Mouse (Mus musculus): ENCODE measurements around the gene Bmpr1b.

The Bmpr1b gene

GRCm38 (mm10) chr3:141984548-141984947, 184.7 kb downstream of the Bmpr1b start:
- no peak for DNase-seq

GRCm38 (mm10) chr3:141981613-141982432, 187.4 kb downstream of the Bmpr1b start:
- DNase-seq: no peak

GRCm38 (mm10) chr3:141966244-141966643, 203.0 kb downstream of the Bmpr1b start:
- DNase-seq: no peak

- DNase-seq: no peak
Measured at GRCm38 (mm10) chr3:141952931-141953330, 216.3 kb downstream of the Bmpr1b start.

- DNase-seq: no peak
Measured at GRCm38 (mm10) chr3:141950642-141951041, 218.6 kb downstream of the Bmpr1b start.

- DNase-seq: no peak
Measured at GRCm38 (mm10) chr3:141948506-141948905, 220.7 kb downstream of the Bmpr1b start.

- no peak for DNase-seq
Measured at GRCm38 (mm10) chr3:141948096-141948495, 221.1 kb downstream of the Bmpr1b start.

- DNase-seq: no peak
Measured at GRCm38 (mm10) chr3:141946846-141947245, 222.4 kb downstream of the Bmpr1b start.

GRCm38 (mm10) chr3:141943317-141943742, 225.9 kb downstream of the Bmpr1b start:
- DNase-seq: no peak

- DNase-seq: no peak
Measured at GRCm38 (mm10) chr3:141940207-141940606, 229.0 kb downstream of the Bmpr1b start.

- no peak for DNase-seq
Measured at GRCm38 (mm10) chr3:141936594-141937272, 232.5 kb downstream of the Bmpr1b start.

GRCm38 (mm10) chr3:141932956-141933355, 236.3 kb downstream of the Bmpr1b start:
- peak; percentile 6 for DNase-seq

GRCm38 (mm10) chr3:141931372-141932092, 237.7 kb downstream of the Bmpr1b start:
- no peak for DNase-seq

GRCm38 (mm10) chr3:141923442-141923841, 245.8 kb downstream of the Bmpr1b start:
- DNase-seq: no peak

GRCm38 (mm10) chr3:141921161-141921560, 248.1 kb downstream of the Bmpr1b start:
- DNase-seq: no peak

- DNase-seq: no peak
Measured at GRCm38 (mm10) chr3:141919661-141920060, 249.6 kb downstream of the Bmpr1b start.

GRCm38 (mm10) chr3:141917166-141917565, 252.1 kb downstream of the Bmpr1b start:
- no peak for DNase-seq

- DNase-seq: no peak
Measured at GRCm38 (mm10) chr3:141915995-141916394, 253.2 kb downstream of the Bmpr1b start.

GRCm38 (mm10) chr3:141914588-141914987, 254.6 kb downstream of the Bmpr1b start:
- no peak for DNase-seq

- DNase-seq: no peak
Measured at GRCm38 (mm10) chr3:141909136-141909535, 260.1 kb downstream of the Bmpr1b start.

- DNase-seq: no peak
Measured at GRCm38 (mm10) chr3:141905903-141906623, 263.2 kb downstream of the Bmpr1b start.

- DNase-seq: no peak
Measured at GRCm38 (mm10) chr3:141900361-141900760, 268.9 kb downstream of the Bmpr1b start.

GRCm38 (mm10) chr3:141899521-141899920, 269.7 kb downstream of the Bmpr1b start:
- no peak for DNase-seq
